Mouse (Mus musculus) CH12.LX (cell line): Measurements from ENCODE around the gene Dnhd1.

Source experiments
- CHD2 ChIP-seq: IDR thresholded peaks from 2 replicates; pipeline ENCODE4 v1.6.1; 2011; ENCODE audit warnings: low read length, improper control_type of control experiment
- CTCF ChIP-seq, 2 experiments: IDR thresholded peaks in 1 of 2; conservative IDR thresholded peaks in 1 of 2; 2 replicates each; pipeline ENCODE4 v1.5.1; 2011 to 2012; ENCODE audit warnings: low read depth in 2 of 2, low read length in 2 of 2, improper control_type of control experiment in 1 of 2, inconsistent platforms in 1 of 2, mild to moderate bottlenecking in 1 of 2, moderate library complexity in 1 of 2
- E2F4 ChIP-seq: IDR thresholded peaks from 2 replicates; pipeline ENCODE4 v1.6.1; 2011; ENCODE audit warnings: low read depth, low read length, improper control_type of control experiment; ENCODE audit not compliant: insufficient replicate concordance
- EP300 ChIP-seq: IDR thresholded peaks from 2 replicates; pipeline ENCODE4 v1.6.1; 2011; ENCODE audit warnings: low read length, improper control_type of control experiment
- GABPA ChIP-seq: IDR thresholded peaks from 2 replicates; pipeline ENCODE4 v1.6.1; 2012; ENCODE audit warnings: low read depth, low read length, improper control_type of control experiment, inconsistent platforms; ENCODE audit not compliant: insufficient replicate concordance
- KAT2A ChIP-seq: IDR thresholded peaks from 2 replicates; pipeline ENCODE4 v1.6.1; 2012; ENCODE audit warnings: low read length, improper control_type of control experiment, inconsistent platforms; ENCODE audit not compliant: insufficient replicate concordance
- MEF2A ChIP-seq: IDR thresholded peaks from 2 replicates; pipeline ENCODE4 v1.6.1; 2014; ENCODE audit warnings: low read depth, mild to moderate bottlenecking, inconsistent platforms, low read length, improper control_type of control experiment, borderline replicate concordance
- MYC ChIP-seq: IDR thresholded peaks from 2 replicates; pipeline ENCODE4 v1.6.1; 2011; ENCODE audit warnings: low read depth, mild to moderate bottlenecking, improper control_type of control experiment, low read length
- NRF1 ChIP-seq: IDR thresholded peaks from 2 replicates; pipeline ENCODE4 v1.6.1; 2014; ENCODE audit warnings: low read depth, mild to moderate bottlenecking, inconsistent platforms, low read length, improper control_type of control experiment, moderate library complexity
- PAX5 ChIP-seq: IDR thresholded peaks from 2 replicates; pipeline ENCODE4 v1.6.1; 2012; ENCODE audit warnings: low read length, inconsistent platforms, mixed read lengths
- UBTF ChIP-seq: IDR thresholded peaks from 2 replicates; pipeline ENCODE4 v1.6.1; 2012; ENCODE audit warnings: low read depth, mild to moderate bottlenecking, inconsistent platforms, low read length, improper control_type of control experiment, moderate library complexity
- USF1 ChIP-seq: IDR thresholded peaks from 2 replicates; pipeline ENCODE4 v1.6.1; 2014; ENCODE audit warnings: low read depth, mild to moderate bottlenecking, inconsistent platforms, low read length, improper control_type of control experiment
- ZKSCAN1 ChIP-seq: IDR thresholded peaks from 2 replicates; pipeline ENCODE4 v1.6.1; 2012; ENCODE audit warnings: low read depth, inconsistent platforms, low read length, improper control_type of control experiment, borderline replicate concordance
- ZMIZ1 ChIP-seq: IDR thresholded peaks from 2 replicates; pipeline ENCODE4 v1.6.1; 2012; ENCODE audit warnings: low read depth, mild to moderate bottlenecking, inconsistent platforms, low read length, improper control_type of control experiment

GRCm38 (mm10) chr7:105640894-105641255 is 9.8 kb upstream of the Dnhd1 start:
- no peak for TF ChIP-seq CHD2
- no peak for TF ChIP-seq PAX5
- no peak for TF ChIP-seq ZMIZ1
- TF ChIP-seq CTCF (conservative IDR thresholded peaks at IDR 0.05 in 1 of 2, IDR thresholded peaks at IDR 0.05 in 1 of 2; ENCODE audit: low read depth in 2 of 2, low read length in 2 of 2): no peak
- no peak for TF ChIP-seq E2F4
- TF ChIP-seq KAT2A: no peak
- TF ChIP-seq EP300: no peak
- no peak for TF ChIP-seq NRF1
- TF ChIP-seq MYC: no peak
- TF ChIP-seq UBTF: no peak
- TF ChIP-seq MEF2A: no peak
- TF ChIP-seq ZKSCAN1: no peak
- TF ChIP-seq USF1: no peak
- TF ChIP-seq GABPA: no peak
